Mouse (Mus musculus): ENCODE measurements around the gene Phactr3. TPM values are rescaled to one million over a fixed set of nuclear protein-coding genes. Genes with fewer than 3 reads are reported as not detected.

Gene Phactr3
- polyA plus RNA-seq, 1 experiment from 2014 or later, result not detected

DNA sequence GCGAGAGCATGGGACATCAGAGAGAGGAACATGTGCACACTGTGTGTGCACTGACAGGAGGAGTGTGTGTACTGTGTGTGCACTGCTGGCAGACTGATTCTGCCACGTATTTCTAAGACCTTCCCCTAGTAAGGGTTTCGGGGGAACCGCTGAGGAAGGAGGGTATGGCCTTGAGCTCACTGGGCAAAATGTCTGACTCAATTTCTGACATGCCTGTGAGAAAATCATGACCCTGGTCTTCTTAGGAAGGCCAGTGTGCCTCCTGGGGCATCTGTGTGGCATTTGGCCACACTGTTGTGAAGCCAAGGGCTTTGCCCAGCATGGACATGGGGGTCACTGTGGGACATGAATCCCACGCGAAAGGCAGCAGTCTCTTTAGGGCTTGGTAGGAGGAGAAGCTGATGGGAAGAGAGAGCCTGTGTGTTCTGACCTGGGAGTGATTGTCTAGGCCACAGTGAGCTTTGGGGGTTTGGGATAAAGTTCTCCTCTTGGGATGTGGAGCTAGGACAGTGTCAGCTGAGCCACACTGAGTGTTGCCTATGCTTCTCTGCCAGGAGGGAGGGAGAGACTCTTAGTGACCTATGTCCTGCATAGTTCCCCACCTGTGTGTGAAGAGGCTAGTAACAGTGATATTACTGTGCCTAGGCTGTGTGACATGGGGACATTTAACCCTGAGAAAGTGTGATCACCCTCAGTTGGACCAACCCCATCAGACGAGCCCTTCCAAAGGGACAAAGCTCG lies 36.6 kb downstream of the Phactr3 start:
- CTCF ChIA-PET, result no interaction called here

GRCm38 (mm10) chr2:178155917-178156282 lies 37.1 kb downstream of the Phactr3 start:
- CTCF ChIA-PET, result no interaction called here
- POLR2A ChIA-PET, result no interaction called here
- in situ Hi-C loops (cut with MboI; ENCODE audit: low pct_unique_long_range_greater_than_20kb), result no loop called here
- DNase-seq (ENCODE audit: low read depth, low spot score) (no peak), ATAC-seq (no peak)
- no peak for TF ChIP-seq CTCF (IDR thresholded peaks at IDR 0.05)
- H3K27me3 ChIP-seq, result no peaks in the 10 kb centered on the region

More for the DNA sequence above, 36.6 kb downstream of the Phactr3 start:
- no peaks in the 10 kb centered on the region for H3K27me3 ChIP-seq
- POLR2A ChIA-PET, result no interaction called here
- ATAC-seq (no peak), DNase-seq (ENCODE audit: low read depth, low spot score) (no peak)
- TF ChIP-seq CTCF (IDR thresholded peaks at IDR 0.05), result no peak
- in situ Hi-C loops (cut with MboI; ENCODE audit: low pct_unique_long_range_greater_than_20kb), result no loop called here

DNA sequence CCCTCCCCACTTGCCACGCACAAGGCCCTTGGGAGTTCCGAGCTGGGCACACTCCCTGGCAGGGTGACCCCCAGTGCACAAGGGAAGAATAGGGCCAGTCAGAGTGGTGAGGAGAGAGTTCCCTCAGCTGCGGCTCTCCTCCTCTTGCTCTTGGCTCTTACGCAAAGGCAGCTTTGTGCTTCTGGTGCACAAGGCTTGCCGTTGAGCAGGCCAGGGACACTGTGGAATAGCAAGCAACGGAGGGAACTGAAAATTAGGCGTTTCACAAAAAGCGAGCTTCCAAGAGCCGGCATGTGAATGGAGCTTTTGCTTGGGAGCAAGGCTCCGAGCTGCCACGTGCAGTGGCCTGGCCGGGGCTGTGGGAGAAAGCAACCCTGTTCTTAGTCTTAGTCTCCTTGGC lies 40.2 kb downstream of the Phactr3 start:
- no peak for TF ChIP-seq CTCF (IDR thresholded peaks at IDR 0.05)
- in situ Hi-C loops (cut with MboI; ENCODE audit: low pct_unique_long_range_greater_than_20kb), result no loop called here
- no peaks in the 10 kb centered on the region for H3K27me3 ChIP-seq
- no peak for ATAC-seq
- POLR2A ChIA-PET, result no interaction called here
- DNase-seq (ENCODE audit: low read depth, low spot score), result no peak
- CTCF ChIA-PET, result no interaction called here

DNA sequence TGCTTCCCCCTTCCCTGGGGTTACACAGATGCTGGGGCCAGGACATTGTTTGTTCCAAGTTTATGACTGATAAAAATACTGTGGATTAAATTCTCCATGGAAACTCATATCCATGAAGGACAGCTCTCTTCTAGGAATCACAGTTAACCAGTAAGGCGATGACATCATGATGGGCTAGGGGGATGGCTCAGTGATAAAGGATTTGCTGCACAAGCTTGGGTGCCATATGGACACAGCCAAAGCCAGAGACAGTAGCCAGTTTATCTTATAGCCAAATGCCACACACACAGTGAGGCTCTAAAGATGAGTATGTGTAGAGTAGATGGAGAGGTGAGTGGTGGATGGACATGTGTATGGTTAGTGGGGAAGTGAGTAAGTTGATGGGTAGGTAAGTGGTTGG lies 45.2 kb downstream of the Phactr3 start:
- CTCF ChIA-PET, result no interaction called here
- TF ChIP-seq CTCF (IDR thresholded peaks at IDR 0.05), result no peak
- ATAC-seq (no peak), DNase-seq (ENCODE audit: low read depth, low spot score) (no peak)
- no peaks in the 10 kb centered on the region for H3K27me3 ChIP-seq
- in situ Hi-C loops (cut with MboI; ENCODE audit: low pct_unique_long_range_greater_than_20kb), result no loop called here
- POLR2A ChIA-PET, result no interaction called here

- no peak for DNase-seq (ENCODE audit: low read depth, low spot score)
- ChIA-PET POLR2A (no interaction called here), CTCF (no interaction called here)
- ATAC-seq, result no peak
- H3K27me3 ChIP-seq, result no peaks in the 10 kb centered on the region
- TF ChIP-seq CTCF (IDR thresholded peaks at IDR 0.05), result no peak
- in situ Hi-C loops (cut with MboI; ENCODE audit: low pct_unique_long_range_greater_than_20kb), result no loop called here
Observed at GRCm38 (mm10) chr2:178165943-178166342, 47.2 kb downstream of the Phactr3 start.

DNA sequence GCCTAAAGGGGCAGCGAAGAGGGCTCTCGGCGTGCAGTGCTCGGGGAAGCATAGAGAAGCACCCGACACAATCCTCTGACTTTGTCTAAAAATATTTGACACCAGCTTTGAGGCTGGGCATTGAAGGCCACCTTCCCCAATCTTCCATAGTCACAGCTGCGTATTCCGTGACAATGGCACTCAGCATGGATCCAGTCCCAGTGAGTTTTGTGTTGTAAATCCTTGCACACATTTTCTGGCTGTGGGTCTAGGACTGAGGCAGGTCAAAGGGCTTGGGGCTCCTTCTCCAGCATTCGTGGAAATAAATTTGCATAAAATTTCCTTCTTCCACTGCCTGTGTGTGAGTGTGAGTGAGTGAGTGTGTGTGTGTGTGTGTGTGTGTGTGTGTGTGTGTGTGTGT lies 51.2 kb downstream of the Phactr3 start:
- ChIA-PET POLR2A (no interaction called here), CTCF (no interaction called here)
- DNase-seq (ENCODE audit: low read depth, low spot score) (no peak), ATAC-seq (no peak)
- H3K27me3 ChIP-seq, result no peaks in the 10 kb centered on the region
- in situ Hi-C loops (cut with MboI; ENCODE audit: low pct_unique_long_range_greater_than_20kb), result no loop called here
- no peak for TF ChIP-seq CTCF (IDR thresholded peaks at IDR 0.05)

GRCm38 (mm10) chr2:178173951-178174350 lies 55.2 kb downstream of the Phactr3 start:
- no peak for TF ChIP-seq CTCF (IDR thresholded peaks at IDR 0.05)
- in situ Hi-C loops (cut with MboI; ENCODE audit: low pct_unique_long_range_greater_than_20kb), result no loop called here
- DNase-seq (ENCODE audit: low read depth, low spot score) (no peak), ATAC-seq (no peak)
- ChIA-PET POLR2A (no interaction called here), CTCF (no interaction called here)
- H3K27me3 ChIP-seq, result no peaks in the 10 kb centered on the region

- in situ Hi-C loops (cut with MboI; ENCODE audit: low pct_unique_long_range_greater_than_20kb), result no loop called here
- TF ChIP-seq CTCF (IDR thresholded peaks at IDR 0.05), result no peak
- DNase-seq (ENCODE audit: low read depth, low spot score), result no peak
- POLR2A ChIA-PET, result no interaction called here
- no peak for ATAC-seq
- no peaks in the 10 kb centered on the region for H3K27me3 ChIP-seq
- CTCF ChIA-PET, result no interaction called here
Observed at GRCm38 (mm10) chr2:178175286-178175931, 56.6 kb downstream of the Phactr3 start.

DNA sequence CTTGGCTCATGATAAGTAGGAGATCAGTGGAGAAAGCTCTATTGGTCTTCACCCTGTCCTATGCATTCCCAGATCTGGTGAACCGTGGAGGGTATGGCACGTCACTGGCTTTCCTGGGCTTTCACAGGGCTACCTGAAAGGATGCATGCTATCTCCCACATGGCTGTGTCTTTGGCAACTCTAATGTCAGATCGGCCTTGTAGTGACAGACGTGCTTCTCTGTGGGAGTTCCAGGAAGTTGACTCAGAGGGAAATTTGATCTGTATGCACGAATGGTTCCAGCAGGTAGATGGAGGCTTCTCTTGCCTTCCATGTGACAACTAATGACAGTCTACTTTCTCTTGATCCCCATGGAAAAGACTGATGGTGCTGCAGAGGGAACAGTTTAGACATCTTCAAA lies 65.5 kb downstream of the Phactr3 start:
- in situ Hi-C loops (cut with MboI; ENCODE audit: low pct_unique_long_range_greater_than_20kb), result no loop called here
- no peaks in the 10 kb centered on the region for H3K27me3 ChIP-seq
- CTCF ChIA-PET, result interaction anchor here (1.0 kb wide), 1 partner anchor 11 kb away, joined by 3 read pairs; no protein-coding TSS in a partner anchor
- TF ChIP-seq CTCF (IDR thresholded peaks at IDR 0.05), result no peak
- DNase-seq (ENCODE audit: low read depth, low spot score), result no peak
- no peak for ATAC-seq
- POLR2A ChIA-PET, result no interaction called here

- ChIA-PET POLR2A (no interaction called here), CTCF (no interaction called here)
- TF ChIP-seq CTCF (IDR thresholded peaks at IDR 0.05), result no peak
- no peak for ATAC-seq
- in situ Hi-C loops (cut with MboI; ENCODE audit: low pct_unique_long_range_greater_than_20kb), result no loop called here
- no peak for DNase-seq (ENCODE audit: low read depth, low spot score)
- no peaks in the 10 kb centered on the region for H3K27me3 ChIP-seq
Observed at GRCm38 (mm10) chr2:178184862-178185261, 66.1 kb downstream of the Phactr3 start.

DNA sequence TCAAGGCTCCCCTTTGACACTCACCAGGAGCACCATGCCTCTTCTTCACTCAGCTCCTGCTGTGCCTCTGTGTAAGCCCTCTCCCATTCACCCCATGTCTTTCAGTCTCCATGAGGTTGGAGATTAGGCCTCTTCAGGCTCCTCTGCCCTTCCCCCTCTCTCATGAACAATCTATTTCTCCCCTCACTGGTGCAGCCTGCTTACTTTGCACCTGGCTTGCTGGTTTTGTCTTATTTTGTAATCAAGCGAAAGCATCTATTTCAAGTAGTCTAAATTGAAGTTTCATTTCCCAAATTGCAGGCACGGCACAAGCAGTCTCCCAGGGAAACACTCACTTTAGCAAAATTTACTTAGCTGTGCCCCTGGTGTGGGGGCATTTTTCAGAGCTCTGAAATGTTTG lies 70.2 kb downstream of the Phactr3 start:
- DNase-seq (ENCODE audit: low read depth, low spot score), result no peak
- CTCF ChIA-PET, result no interaction called here
- H3K27me3 ChIP-seq, result no peaks in the 10 kb centered on the region
- ATAC-seq, result no peak
- TF ChIP-seq CTCF (IDR thresholded peaks at IDR 0.05), result no peak
- in situ Hi-C loops (cut with MboI; ENCODE audit: low pct_unique_long_range_greater_than_20kb), result no loop called here
- POLR2A ChIA-PET, result no interaction called here

- in situ Hi-C loops (cut with MboI; ENCODE audit: low pct_unique_long_range_greater_than_20kb), result no loop called here
- no peaks in the 10 kb centered on the region for H3K27me3 ChIP-seq
- DNase-seq (ENCODE audit: low read depth, low spot score) (no peak), ATAC-seq (no peak)
- ChIA-PET POLR2A (no interaction called here), CTCF (no interaction called here)
- no peak for TF ChIP-seq CTCF (IDR thresholded peaks at IDR 0.05)
Observed at GRCm38 (mm10) chr2:178192881-178193280, 74.1 kb downstream of the Phactr3 start.

All from Patski (cell line).